Mouse (Mus musculus): ENCODE measurements at regions not wholly inside any gene's neighbourhood (a gene's known extent, or its start where the extent isn't known, plus 50 kb on each side); places are given as distances from the start of the nearest gene placed in this dataset.
"Not testable (repeated sequence)": the region's sequence is repeated elsewhere in the genome, so short reads cannot be mapped to it uniquely, and the experiment has no call there.

GRCm38 (mm10) chr9:98234731-98235130 lies 52.5 kb upstream of the Nmnat3 start:
- H3K27me3 ChIP-seq (replicated peaks; ENCODE audit: control insufficient read depth, insufficient read depth, low read length); H3K36me3 ChIP-seq (ENCODE audit: control insufficient read depth, insufficient read depth, low read length); H3K9me3 ChIP-seq (ENCODE audit: control insufficient read depth, low read length); H3K4me1 ChIP-seq (ENCODE audit: control insufficient read depth, insufficient read depth, low read length); H3K9ac ChIP-seq (ENCODE audit: low read depth, low read length); ATAC-seq; H3K4me2 ChIP-seq (ENCODE audit: low read depth, low read length); H3K4me3 ChIP-seq (ENCODE audit: low read length); H3K27ac ChIP-seq (ENCODE audit: low read length): not testable (repeated sequence)
- WGBS = 43% methylated on average over 2 of the region's 2 CpGs

All from intestine, embryonic 16.5 days (tissue).